Mouse (Mus musculus) spleen, adult 2 months (tissue): Measurements from ENCODE around the gene Gm5678. TPM values are rescaled to one million over a fixed set of nuclear protein-coding genes. Genes with fewer than 3 reads are reported as not detected.

ENCODE experiments used
- DNase-seq, 2 experiments: peaks; one replicate each; pipeline versions ENCODE4 v3.0.0 to v3.0.0-alpha.2; 2012 to 2021; ENCODE audit warnings: low spot score in 2 of 2, low read depth in 1 of 2
- H3K27ac ChIP-seq: fragments of 200-500 bp; 2 replicates; pipeline ENCODE4 v1.5.1; 2012; ENCODE audit warnings: low read length, inconsistent platforms; ENCODE audit not compliant: insufficient read depth
- H3K27me3 ChIP-seq: fragments of 200-500 bp; 2 replicates; pipeline ENCODE4 v1.6.1; 2012; ENCODE audit warnings: mild to moderate bottlenecking, moderate library complexity, low read length, inconsistent platforms; ENCODE audit not compliant: control insufficient read depth, insufficient read depth
- H3K36me3 ChIP-seq: fragments of 200-500 bp; 2 replicates; pipeline ENCODE4 v1.6.1; 2012; ENCODE audit warnings: mild to moderate bottlenecking, low read length, inconsistent platforms; ENCODE audit not compliant: control insufficient read depth, insufficient read depth
- H3K4me1 ChIP-seq: fragments of 200-500 bp; 2 replicates; pipeline ENCODE4 v1.6.1; 2011; ENCODE audit warnings: inconsistent platforms; ENCODE audit not compliant: control insufficient read depth, insufficient read depth, insufficient read length
- H3K4me3 ChIP-seq: fragments of 200-500 bp; 2 replicates; pipeline ENCODE4 v1.5.1; 2011; ENCODE audit warnings: mild to moderate bottlenecking, inconsistent platforms; ENCODE audit not compliant: insufficient read depth, insufficient read length; ENCODE audit errors: extremely low read depth
- CTCF ChIP-seq: fragments of 200-500 bp; IDR thresholded peaks from 2 replicates; pipeline ENCODE4 v1.5.1; 2011; ENCODE audit warnings: mild to moderate bottlenecking, inconsistent platforms; ENCODE audit not compliant: insufficient read depth, insufficient read length, insufficient replicate concordance; ENCODE audit errors: extremely low read depth
- POLR2A ChIP-seq: fragments of 200-500 bp; IDR thresholded peaks from 2 replicates; pipeline ENCODE4 v1.6.1; 2011; ENCODE audit warnings: low read depth, low read length, inconsistent platforms
- WGBS: fragments of 180-500 bp; shearing (Covaris S2); methylation state at CpG from one replicate; pipeline ENCODE4 v1.1.7; 2018; 5-methylcytosine and 5-hydroxymethylcytosine counted together
- polyA plus RNA-seq: library from polyadenylated mRNA; depleted of rRNA; stranded (reverse); fragments of >200 nt; gene quantifications from 2 replicates; pipeline ENCODE4 v1.2.3, GENCODE M21; 2012; rRNA removed

Gene Gm5678
- polyA plus RNA-seq, 1 experiment: not detected

GRCm38 (mm10) chr16:93671064-93671463, 43.2 kb downstream of the Gm5678 start:
- 81% methylated on average over 5 of the region's 5 CpGs for WGBS
- Histone ChIP-seq H3K27ac (no peak overlapping the region), H3K27me3 (0 out of 2 replicates have a peak, but pooled peaks cover 1% of the 10 kb centered on the region), H3K4me3 (no peak overlapping the region), H3K4me1 (no peaks in the 10 kb centered on the region), H3K36me3 (no peaks in the 10 kb centered on the region)
- no peak for DNase-seq
- no peak for TF ChIP-seq CTCF
- no peak for TF ChIP-seq POLR2A

DNA sequence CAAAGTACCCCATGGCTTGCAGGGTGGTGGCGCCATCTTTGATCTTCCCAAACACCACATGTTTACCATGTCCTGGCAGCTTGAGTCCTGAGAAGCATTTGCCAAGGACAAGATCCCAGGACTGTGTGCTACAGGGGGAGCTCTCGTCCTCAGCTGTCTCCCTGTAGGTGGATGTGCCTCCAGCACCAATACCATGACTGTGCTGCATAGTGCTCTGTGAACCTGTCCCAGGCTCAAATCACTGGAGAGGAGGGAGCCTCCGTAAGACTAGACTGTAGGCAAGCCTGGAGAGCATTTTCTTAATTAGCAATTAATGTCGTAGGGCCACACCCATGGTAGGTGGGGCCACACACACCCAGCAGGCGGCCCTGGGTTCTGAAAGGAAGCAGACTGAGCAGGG, 48.5 kb downstream of the Gm5678 start:
- no peak for DNase-seq
- Histone ChIP-seq H3K27me3 (peaks cover 1% of the 10 kb centered on the region; the same call in 1 of the 2 replicates), H3K4me3 (no peak overlapping the region), H3K36me3 (no peaks in the 10 kb centered on the region), H3K4me1 (no peaks in the 10 kb centered on the region), H3K27ac (no peak overlapping the region)
- TF ChIP-seq CTCF: no peak
- no peak for TF ChIP-seq POLR2A
- WGBS: 84% methylated on average over 5 of the region's 5 CpGs

GRCm38 (mm10) chr16:93678206-93678605, 50.3 kb downstream of the Gm5678 start:
- no peak for DNase-seq
- TF ChIP-seq POLR2A (no peak), CTCF (no peak)
- Histone ChIP-seq H3K4me3 (no peak overlapping the region), H3K27ac (no peak overlapping the region), H3K4me1 (peaks cover 2% of the 10 kb centered on the region; the same call in 1 of the 2 replicates), H3K36me3 (no peaks in the 10 kb centered on the region), H3K27me3 (peaks cover 3% of the 10 kb centered on the region; the same call in 1 of the 2 replicates)
- 86% methylated on average over 4 of the region's 4 CpGs for WGBS

DNA sequence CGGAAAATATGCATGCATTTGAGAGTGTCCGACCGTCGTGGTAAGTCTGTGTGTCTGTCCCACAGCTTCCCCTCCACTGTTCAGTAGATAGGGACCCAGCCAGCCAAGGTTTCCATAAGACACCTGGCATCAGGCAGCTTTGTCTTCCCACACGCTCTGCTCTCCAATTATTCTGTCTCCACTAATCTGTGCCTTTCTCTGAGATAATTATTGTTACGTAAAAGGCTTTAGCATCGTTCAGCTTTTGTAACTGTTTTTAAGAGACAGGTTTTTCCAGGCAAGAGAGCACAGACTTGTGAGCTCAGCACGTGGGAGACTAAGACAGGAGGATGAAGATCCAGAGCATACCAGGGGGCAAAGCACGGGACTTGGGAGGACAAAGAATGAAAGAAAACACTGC, 51.3 kb downstream of the Gm5678 start:
- WGBS: 77% methylated on average over 9 of the region's 9 CpGs
- Histone ChIP-seq H3K4me1 (peaks cover 8% of the 10 kb centered on the region; the same call in 1 of the 2 replicates), H3K36me3 (no peaks in the 10 kb centered on the region), H3K27ac (no peak overlapping the region), H3K27me3 (peaks cover 10% of the 10 kb centered on the region), H3K4me3 (no peak overlapping the region)
- TF ChIP-seq CTCF (no peak), POLR2A (no peak)
- no peak for DNase-seq

Other genes with a start within 250 kb of the Gm5678 start
- gene Setd4, start 24.0 kb upstream of the Gm5678 start, polyA plus RNA-seq: 10.2 and 10.6 TPM in 2 replicates
- 30.3 and 36.2 TPM in 2 replicates for gene Cbr1, start 22.2 kb upstream of the Gm5678 start, polyA plus RNA-seq
- gene Cbr3, start 55.1 kb downstream of the Gm5678 start, polyA plus RNA-seq: 6.7 and 7.2 TPM in 2 replicates
- gene Dop1b, start 83.8 kb downstream of the Gm5678 start, polyA plus RNA-seq: 35.3 and 35.5 TPM in 2 replicates
- 9.3 and 10.6 TPM in 2 replicates for gene Morc3, start 204.0 kb downstream of the Gm5678 start, polyA plus RNA-seq